34 mouse cellular contexts compared by ENCODE assay signal in genomic region chr1:136563149-136563548, GRCm38 (mm10).
DNase-seq lines count a peak whose midpoint lies in the region; ATAC-seq lines count a peak whose summit lies in the region.
"Had no signal": no experiment of that assay in that cellular context is flagged by ENCODE, and none has a peak within 500 bp of the region (broad histone marks: within the 10 kb centered on the region; RNA-seq: fewer than 3 reads in every experiment).

No protein-coding gene starts in this region.

- 34% methylated on average over 11 of the region's 11 CpGs for WGBS in heart, embryonic 10.5 days
- WGBS in embryonic facial prominence, embryonic 14.5 days: 35% methylated on average over 11 of the region's 11 CpGs

- peaks cover 27% of the 10 kb centered on the region for H3K4me1 ChIP-seq in heart, embryonic 10.5 days
- H3K4me1 ChIP-seq in embryonic facial prominence, embryonic 14.5 days (ENCODE audit: control insufficient read depth, insufficient read depth, low read length): peaks cover 17% of the 10 kb centered on the region; the same call in 1 of the 2 replicates
- H3K4me1 ChIP-seq: liver, embryonic 12.5 days; midbrain, embryonic 13.5 days had no signal

- H3K9me3 ChIP-seq in heart, embryonic 10.5 days: no peaks in the 10 kb centered on the region
- no peaks in the 10 kb centered on the region for H3K9me3 ChIP-seq in embryonic facial prominence, embryonic 14.5 days (ENCODE audit: control insufficient read depth, low read length)
- H3K9me3 ChIP-seq: embryonic facial prominence, embryonic 12.5 days; hindbrain, embryonic 10.5 days; hindbrain, embryonic 15.5 days; kidney, embryonic 15.5 days; liver, embryonic 12.5 days; midbrain, embryonic 13.5 days; neural tube, embryonic 13.5 days had no signal

- H3K27ac ChIP-seq in heart, embryonic 10.5 days: peak overlapping the region; percentile 69
- H3K27ac ChIP-seq in embryonic facial prominence, embryonic 14.5 days (replicated peaks; ENCODE audit: low read depth, low read length): no peak overlapping the region
- H3K27ac ChIP-seq: embryonic facial prominence, embryonic 12.5 days; hindbrain, embryonic 10.5 days; hindbrain, embryonic 15.5 days; kidney, embryonic 15.5 days; liver, embryonic 12.5 days; macrophage; midbrain, embryonic 13.5 days; neural tube, embryonic 13.5 days had no signal

- H3K4me3 ChIP-seq in heart, embryonic 10.5 days: no peak overlapping the region
- H3K4me3 ChIP-seq in embryonic facial prominence, embryonic 14.5 days (ENCODE audit: low read depth, low read length): no peak overlapping the region
- H3K4me3 ChIP-seq: embryonic facial prominence, embryonic 12.5 days; erythroblast, embryonic 14.5 days; hindbrain, embryonic 10.5 days; hindbrain, embryonic 15.5 days; kidney, embryonic 15.5 days; liver, embryonic 12.5 days; midbrain, embryonic 13.5 days; neural tube, embryonic 13.5 days had no signal

- H3K36me3 ChIP-seq in heart, embryonic 10.5 days: no peaks in the 10 kb centered on the region
- no peaks in the 10 kb centered on the region for H3K36me3 ChIP-seq in embryonic facial prominence, embryonic 14.5 days (ENCODE audit: control insufficient read depth, insufficient read depth, low read length)
- H3K36me3 ChIP-seq: embryonic facial prominence, embryonic 12.5 days; hindbrain, embryonic 10.5 days; hindbrain, embryonic 15.5 days; kidney, embryonic 15.5 days; liver, embryonic 12.5 days; midbrain, embryonic 13.5 days; neural tube, embryonic 13.5 days had no signal

- intact Hi-C loops in heart, postnatal 25 days (cut with DNase I): no loop called here

- peak; percentile 16; the same call in 1 of the 2 replicates for ATAC-seq in embryonic facial prominence, embryonic 14.5 days (ENCODE audit: low read depth)
- ATAC-seq: activated CD4-positive, CD25-positive, alpha-beta regulatory T cell, adult 4 months; CD4-positive, CD25-positive, alpha-beta regulatory T cell, adult 4 months; forebrain, postnatal 0 days; liver, embryonic 12.5 days; liver, postnatal 0 days; midbrain, embryonic 13.5 days had no signal

- no peak for DNase-seq in heart, embryonic 10.5 days (ENCODE audit: low spot score)
- no peak for DNase-seq in heart, postnatal 25 days (ENCODE audit: low spot score)
- DNase-seq in retina, adult 2 months (ENCODE audit: low read depth, low spot score): peak; percentile 65
- DNase-seq in retina, embryonic 14.5 days (ENCODE audit: low spot score): no peak
- peak; percentile 51 for DNase-seq in embryonic facial prominence, embryonic 14.5 days (ENCODE audit: low spot score)
- peak; percentile 38 for DNase-seq in retina, postnatal 7 days (ENCODE audit: low read depth, low spot score)
- DNase-seq in gastrocnemius, postnatal 10 days: no peak
- DNase-seq in frontal cortex, postnatal 25 days (ENCODE audit: low spot score in 2 of 2): no peak
- DNase-seq: adrenal gland, adult 2 months; adrenal gland, postnatal 36 days; cerebellum, adult 2 months; cerebellum, postnatal 25 days; forebrain, postnatal 0 days; gastrocnemius, postnatal 25 days; heart, adult 18-20 months; kidney, adult 18-20 months; kidney, postnatal 25 days; liver, postnatal 0 days; lung, postnatal 10 days; right cerebral cortex, adult 18-20 months; spleen, adult 18-20 months; thymus, adult 2 months; thymus, postnatal 4 days had no signal

- H3K27me3 ChIP-seq in heart, embryonic 10.5 days (ENCODE audit: insufficient read depth, poor library complexity, severe bottlenecking): no peaks in the 10 kb centered on the region
- no peaks in the 10 kb centered on the region; the same call in 1 of the 2 replicates for H3K27me3 ChIP-seq in embryonic facial prominence, embryonic 14.5 days (replicated peaks; ENCODE audit: control insufficient read depth, insufficient read depth, low read length)
- H3K27me3 ChIP-seq: embryonic facial prominence, embryonic 12.5 days; hindbrain, embryonic 15.5 days; kidney, embryonic 15.5 days; liver, embryonic 12.5 days; midbrain, embryonic 13.5 days; neural tube, embryonic 13.5 days had no signal

- no peak overlapping the region for H3K9ac ChIP-seq in embryonic facial prominence, embryonic 14.5 days (ENCODE audit: low read depth, low read length)
- H3K9ac ChIP-seq: embryonic facial prominence, embryonic 12.5 days; forebrain, postnatal 0 days; hindbrain, embryonic 15.5 days; kidney, embryonic 15.5 days; liver, embryonic 12.5 days; liver, postnatal 0 days; midbrain, embryonic 13.5 days; neural tube, embryonic 13.5 days had no signal

- no peak overlapping the region; the same call in 1 of the 2 replicates for H3K4me2 ChIP-seq in embryonic facial prominence, embryonic 14.5 days (ENCODE audit: low read depth, low read length)
- H3K4me2 ChIP-seq: embryonic facial prominence, embryonic 12.5 days; hindbrain, embryonic 15.5 days; kidney, embryonic 15.5 days; liver, embryonic 12.5 days; midbrain, embryonic 13.5 days; neural tube, embryonic 13.5 days had no signal

Comparison
In these comparisons a context has a peak if more than half of its experiments do, and no peak if none do; other contexts are left out.
1. DNase-seq: peak in retina, adult 2 months (single experiment), embryonic facial prominence, embryonic 14.5 days (single experiment) and retina, postnatal 7 days (single experiment); none in heart, embryonic 10.5 days (single experiment), heart, postnatal 25 days (single experiment), retina, embryonic 14.5 days (single experiment), gastrocnemius, postnatal 10 days (single experiment) and frontal cortex, postnatal 25 days (0 of 2).